Mouse (Mus musculus) WW6 (cell line): ENCODE data around the gene Rhoc.
"Not testable (repeated sequence)": the region's sequence is repeated elsewhere in the genome, so short reads cannot be mapped to it uniquely, and the experiment has no call there.

Source experiments
- DNase-seq: peaks from one replicate; pipeline ENCODE4 v3.0.0-alpha.2; 2013; ENCODE audit warnings: low read depth, low spot score

Gene Rhoc

GRCm38 (mm10) chr3:104788075-104788474 is at the start of gene Rhoc:
Gene Rhoc (plus strand): TSS chr3:104788375.
- DNase-seq, result no peak

GRCm38 (mm10) chr3:104741954-104742353 is 46.2 kb upstream of the Rhoc start:
- no peak for DNase-seq

DNA sequence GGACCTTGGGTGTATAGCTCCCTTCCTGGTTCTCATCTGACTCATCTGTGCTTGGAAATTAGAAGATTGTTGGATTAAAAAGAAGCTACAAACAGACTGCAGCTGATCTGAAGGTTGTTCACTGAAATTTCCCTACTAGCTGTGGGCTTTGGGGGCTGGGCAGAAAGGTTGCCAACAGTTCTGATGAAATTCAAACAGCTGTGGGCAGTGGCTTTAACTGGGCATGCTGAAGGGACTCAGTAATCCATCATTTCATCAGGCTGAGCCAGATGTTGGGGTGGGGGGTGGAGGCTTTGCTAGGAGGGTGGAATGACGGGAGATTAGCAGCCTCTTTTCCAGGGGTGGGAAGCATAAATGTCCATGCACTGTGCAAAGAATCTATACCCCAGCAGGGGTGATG is 45.0 kb upstream of the Rhoc start:
- no peak for DNase-seq

DNA sequence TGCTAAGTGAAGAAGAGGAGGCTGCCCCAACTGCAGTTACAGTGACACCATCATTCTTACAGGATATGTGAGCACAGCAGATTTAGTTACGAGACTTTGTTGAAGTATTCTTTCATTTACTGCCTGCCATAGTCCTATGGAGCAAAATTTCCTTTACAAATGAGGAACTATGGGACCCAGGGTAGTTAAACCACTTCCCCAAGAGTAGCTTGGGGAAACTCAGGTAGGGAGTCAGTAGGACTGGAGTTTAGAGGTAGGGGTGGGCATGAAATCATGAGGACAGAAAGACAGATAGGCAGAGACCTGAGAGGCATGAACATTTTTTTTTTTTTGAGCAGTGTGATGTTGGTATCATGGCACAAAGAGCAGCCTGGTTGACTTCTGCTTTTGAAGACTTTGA is 44.3 kb upstream of the Rhoc start:
- no peak for DNase-seq

DNA sequence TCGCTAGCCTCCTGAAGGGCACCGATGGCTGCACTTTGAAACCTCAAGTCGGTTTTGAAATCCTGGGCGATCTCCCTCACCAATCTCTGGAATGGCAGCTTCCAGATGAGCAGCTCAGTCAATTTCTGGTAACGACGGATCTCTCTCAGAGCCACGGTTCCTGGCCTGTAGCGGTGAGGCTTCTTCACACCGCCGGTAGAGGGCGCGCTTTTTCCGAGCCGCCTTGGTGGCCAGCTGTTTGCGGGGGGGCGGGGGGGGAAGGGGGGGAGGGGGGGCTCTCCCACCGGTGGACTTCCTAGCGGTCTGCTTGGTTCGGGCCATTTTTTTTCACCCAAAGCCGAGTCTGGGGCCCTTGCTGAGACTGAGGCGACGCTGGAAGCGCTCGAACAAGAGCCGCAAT is 35.3 kb upstream of the Rhoc start:
- DNase-seq, result not testable (repeated sequence)

DNA sequence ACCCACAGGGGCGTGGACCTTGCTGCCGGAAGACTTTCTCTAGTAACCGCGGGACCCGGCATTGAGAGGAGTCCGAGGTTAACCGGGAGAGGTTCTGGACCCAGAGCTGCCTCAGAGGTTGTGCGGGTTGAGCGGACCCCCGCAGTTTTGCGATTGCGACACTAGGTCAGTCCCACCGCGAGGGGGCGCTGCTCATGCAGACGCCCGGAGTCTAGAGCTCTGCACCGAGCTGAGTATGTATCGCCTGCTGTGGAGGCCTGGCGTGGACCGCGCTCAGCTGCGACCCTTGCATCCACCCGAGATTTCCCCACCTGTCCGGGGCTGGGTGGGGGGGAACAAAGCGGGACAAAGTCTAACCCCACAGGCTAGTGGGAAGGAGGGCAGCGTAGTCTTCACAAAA is 29.8 kb upstream of the Rhoc start:
- peak; percentile 66 for DNase-seq

- DNase-seq, result no peak
These were observed 29.3 kb upstream of the Rhoc start for GRCm38 (mm10) chr3:104758869-104759268.

DNA sequence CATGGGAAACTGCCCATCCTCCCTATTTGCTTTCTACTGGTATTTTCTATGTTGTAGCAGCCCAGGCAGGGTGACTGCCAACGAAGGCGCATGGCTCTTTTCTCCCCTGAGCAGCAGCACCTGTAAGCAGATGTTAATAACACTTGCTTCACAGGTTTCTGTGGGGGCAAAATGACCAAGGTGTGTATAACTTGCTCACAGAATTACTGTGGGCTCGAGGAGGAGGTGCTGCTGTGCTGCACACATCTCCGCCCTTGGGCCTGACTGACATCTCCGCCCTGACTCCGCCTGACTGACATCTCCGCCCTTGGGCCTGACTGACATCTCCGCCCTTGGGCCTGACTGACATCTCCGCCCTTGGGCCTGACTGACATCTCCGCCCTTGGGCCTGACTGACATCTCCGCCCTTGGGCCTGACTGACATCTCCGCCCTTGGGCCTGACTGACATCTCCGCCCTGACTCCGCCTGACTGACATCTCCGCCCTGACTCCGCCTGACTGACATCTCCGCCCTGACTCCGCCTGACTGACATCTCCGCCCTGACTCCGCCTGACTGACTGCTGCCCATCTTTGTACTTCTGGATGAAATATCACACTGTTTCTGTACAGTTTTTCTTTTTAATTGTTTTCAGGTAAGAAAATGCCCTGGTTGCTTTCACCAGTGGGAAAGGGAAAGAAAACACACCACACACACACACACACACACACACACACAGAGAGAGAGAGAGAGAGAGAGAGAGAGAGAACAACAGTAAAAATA is 25.9 kb upstream of the Rhoc start:
- not testable (repeated sequence) for DNase-seq

GRCm38 (mm10) chr3:104765021-104765420 is 23.2 kb upstream of the Rhoc start:
- no peak for DNase-seq

GRCm38 (mm10) chr3:104767141-104767540 is 21.0 kb upstream of the Rhoc start:
- DNase-seq, result no peak

DNA sequence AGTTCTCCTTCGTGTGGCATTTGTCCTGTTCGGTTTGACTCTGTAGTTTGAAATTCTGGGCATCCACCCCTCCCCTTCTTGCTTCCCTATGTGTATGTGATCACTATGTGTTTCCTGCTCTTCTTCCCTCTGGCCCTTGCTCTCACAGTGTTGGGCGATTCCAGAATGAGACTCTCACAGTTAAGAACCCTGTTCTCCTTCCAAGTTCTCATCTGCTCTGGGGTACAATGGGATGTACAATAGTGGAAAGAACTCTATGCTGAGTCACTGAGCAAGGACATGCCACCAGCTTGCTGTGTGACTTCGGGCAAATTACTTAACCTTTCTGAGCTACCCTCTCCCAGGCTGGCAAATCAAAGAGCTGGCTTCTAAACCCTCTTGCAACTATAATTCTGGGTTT is 20.5 kb upstream of the Rhoc start:
- DNase-seq, result no peak

DNA sequence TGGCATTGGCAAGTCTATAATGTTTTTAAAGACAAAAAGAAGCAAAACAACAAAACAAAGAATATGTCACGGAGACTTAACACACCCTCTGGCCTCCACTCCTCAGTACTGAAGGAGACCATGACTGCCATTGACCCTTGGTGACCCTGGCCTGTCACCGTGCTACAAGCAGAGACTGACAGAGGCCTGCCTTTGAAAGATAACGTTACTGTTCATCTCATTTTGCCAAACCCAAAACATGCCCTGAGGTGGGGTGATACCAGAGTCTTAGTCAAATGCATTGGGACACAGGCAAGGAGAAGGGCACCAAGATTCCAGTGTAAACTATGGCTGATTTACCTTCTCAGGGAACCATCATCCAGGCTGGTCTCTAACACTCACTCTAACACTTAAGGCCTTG is 19.0 kb upstream of the Rhoc start:
- no peak for DNase-seq

- no peak for DNase-seq
These were observed 18.1 kb upstream of the Rhoc start for GRCm38 (mm10) chr3:104770035-104770434.

DNA sequence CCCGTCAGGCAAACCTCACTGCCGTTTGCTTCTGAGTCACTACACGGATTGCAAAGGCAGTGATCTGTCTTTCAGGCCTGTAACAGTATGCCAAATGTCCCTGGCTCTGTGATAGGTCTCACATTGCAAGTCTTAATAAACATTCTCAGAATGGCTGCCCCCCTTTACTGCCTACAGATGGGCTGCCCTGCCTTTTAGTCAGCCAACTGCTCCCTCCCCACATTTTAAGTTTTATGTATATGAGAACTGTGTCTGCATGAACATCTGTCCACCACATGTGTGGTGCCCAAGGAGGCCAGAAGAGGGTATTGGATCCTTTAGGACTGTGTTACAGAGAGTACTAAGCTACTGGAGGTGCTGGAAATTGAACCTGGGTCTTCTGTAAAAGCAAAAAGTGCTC is 17.3 kb upstream of the Rhoc start:
- DNase-seq, result no peak

DNA sequence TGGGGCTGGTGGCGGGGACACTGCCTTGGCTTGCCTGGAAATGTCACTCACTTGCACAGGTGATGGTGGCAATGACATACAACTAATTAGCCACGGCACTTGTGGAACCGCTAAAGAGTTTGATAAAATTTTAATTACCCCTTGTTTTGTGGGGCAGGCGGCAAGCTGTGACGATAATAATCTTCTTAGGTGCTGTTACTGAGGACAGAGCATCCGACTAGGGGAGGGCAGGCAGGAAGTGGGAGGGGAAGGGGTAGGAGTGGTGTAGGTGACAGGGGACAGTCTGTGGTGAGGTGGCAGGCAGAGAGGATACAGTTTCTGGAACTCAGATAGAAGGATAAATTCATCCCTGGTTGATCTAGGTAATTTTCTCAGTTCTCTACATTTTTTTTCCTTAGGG is 16.7 kb upstream of the Rhoc start:
- DNase-seq, result no peak

DNA sequence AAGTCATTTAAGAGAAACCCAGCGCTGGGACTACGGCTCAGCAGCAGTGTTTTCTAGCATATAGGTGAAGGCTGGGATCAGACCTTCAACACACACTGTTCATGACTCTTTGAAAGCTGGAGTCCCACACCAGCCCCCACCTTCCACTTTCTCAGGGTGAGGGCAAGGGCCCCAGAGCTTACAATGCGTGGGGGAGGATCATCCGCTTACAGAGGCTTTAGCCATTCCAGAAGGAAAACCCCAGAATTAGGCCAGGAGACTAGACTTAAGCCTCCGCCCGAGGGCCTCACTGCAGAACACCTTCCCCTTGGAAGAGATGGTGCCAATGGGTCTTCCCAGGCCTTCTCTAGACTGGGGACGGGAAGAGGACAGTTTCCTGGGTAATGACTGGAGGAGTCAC is 14.9 kb upstream of the Rhoc start:
- no peak for DNase-seq

GRCm38 (mm10) chr3:104777342-104777741 is 10.8 kb upstream of the Rhoc start:
- no peak for DNase-seq

- DNase-seq, result no peak
These were observed 8.2 kb upstream of the Rhoc start for GRCm38 (mm10) chr3:104779949-104780348.

DNA sequence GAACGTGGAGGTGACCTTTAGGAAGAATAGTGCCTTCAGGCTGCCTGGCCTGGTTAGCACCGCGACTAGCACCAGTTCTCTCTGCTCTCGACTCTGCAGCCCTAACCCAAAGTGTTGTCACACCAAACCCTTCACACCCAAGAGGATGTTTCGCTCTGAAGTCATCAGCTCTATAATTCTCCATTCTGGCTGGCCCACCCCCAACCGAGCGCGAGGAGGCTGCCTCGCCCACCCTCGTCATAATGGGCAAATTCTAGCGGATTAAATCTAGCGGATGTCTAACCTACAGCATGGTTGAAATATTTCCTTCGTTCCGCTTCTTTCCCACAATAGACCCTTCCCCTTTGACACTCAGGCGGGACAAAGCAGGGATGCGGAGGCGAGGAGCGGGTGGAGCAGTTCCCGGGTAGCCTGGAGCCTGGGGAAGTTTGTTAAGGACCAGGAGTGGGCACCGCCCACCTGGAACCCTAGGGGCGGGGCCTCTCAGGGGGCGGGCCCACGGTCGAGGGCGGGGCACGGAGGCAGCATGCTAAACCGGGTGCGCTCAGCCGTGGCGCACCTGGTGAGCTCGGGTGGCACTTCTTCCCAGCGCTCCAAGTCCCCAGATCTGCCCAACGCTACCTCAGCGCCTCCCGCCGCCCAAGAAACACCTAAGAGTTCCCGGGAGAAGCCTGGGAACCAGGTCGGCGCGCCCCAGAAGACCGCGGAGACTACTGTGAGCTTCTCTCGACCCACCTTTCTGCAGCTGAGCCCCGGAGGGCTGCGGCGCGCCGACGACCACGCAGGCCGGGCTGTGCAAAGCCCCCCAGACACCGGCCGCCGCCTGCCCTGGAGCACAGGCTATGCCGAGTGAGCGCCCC is 7.4 kb upstream of the Rhoc start, which contains the start of gene Ppm1j:
Gene Ppm1j, plus strand, starts transcription at position 496 of the 860 bp plus-strand sequence.
- peak; percentile 74 for DNase-seq

- DNase-seq, result no peak
These were observed 6.7 kb upstream of the Rhoc start, which contains the start of gene Fam19a3 for GRCm38 (mm10) chr3:104781471-104781903. Gene Fam19a3 (minus strand): TSS chr3:104781840.

DNA sequence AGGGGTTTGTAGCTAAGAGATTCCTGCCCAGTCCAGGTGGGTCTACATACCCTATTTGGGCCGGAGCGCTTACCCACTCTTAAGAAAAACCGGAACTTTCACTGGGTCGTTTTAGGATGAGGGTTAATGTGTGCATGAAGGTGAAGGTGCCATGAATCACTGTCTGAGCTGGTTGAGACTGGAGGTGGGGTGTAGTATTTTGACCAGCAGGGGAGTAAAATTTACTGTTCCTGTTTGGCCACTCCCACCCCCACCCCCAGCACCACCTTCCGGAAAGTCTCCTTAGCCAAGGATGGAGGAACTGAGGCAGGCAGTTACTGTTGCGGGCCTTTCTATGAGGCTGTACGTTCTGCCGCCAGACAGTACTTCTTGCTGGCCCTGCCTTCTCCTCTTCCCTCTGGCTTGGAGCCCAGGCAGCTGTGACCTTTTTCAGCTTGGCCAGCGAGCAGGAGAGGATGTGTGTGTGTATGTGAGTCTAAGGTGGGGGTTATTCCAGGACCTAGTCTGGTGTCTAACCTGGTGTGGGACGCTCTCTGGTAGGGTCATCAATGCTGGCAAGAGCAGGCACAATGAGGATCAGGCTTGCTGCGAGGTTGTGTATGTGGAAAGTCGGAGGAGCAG is 6.0 kb upstream of the Rhoc start:
- no peak for DNase-seq

- DNase-seq, result no peak
These were observed 4.1 kb upstream of the Rhoc start for GRCm38 (mm10) chr3:104783971-104784500.
